Mouse (Mus musculus): ENCODE results near the gene 3110040M04Rik.

DNA sequence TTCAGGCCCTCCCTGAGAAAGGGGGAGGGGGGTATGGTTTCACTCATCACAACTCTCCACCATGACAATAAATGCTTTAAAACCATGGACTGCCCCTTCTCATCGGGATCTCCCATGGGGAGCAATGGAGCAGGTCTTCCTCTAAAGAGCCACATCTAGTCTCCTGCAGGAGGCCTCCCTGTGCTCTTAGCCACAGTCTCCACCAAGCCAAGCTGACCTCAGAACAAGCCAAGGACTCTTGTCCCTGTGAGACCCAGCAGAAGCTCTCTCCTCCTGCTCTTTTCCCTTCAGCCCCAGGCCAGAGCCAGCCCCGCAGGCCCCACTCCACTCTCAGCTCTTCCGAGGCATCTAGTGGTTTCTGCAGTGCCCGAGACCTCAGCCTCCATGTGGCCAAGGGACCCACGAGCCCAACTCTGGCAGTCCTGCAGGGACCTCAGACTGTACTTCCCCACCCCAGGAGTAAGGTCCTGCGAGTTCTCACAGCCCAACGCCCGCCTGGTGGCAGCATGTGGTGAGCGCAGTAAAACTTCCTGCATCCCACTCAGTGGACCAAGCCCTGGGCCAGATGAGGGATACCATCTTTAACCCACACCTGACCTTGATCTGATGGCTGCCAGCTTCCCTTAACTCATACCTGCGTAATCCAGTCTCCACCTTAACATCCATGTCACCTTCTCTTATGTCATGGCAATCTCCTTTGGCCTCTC is 18.8 kb downstream of the 3110040M04Rik start:
- TF ChIP-seq POLR2A (IDR thresholded peaks at IDR 0.05; ENCODE audit: borderline replicate concordance, low read depth, low read length) (no peak), CTCF (IDR thresholded peaks at IDR 0.05; ENCODE audit: low read depth, low read length) (no peak)

Data from bone marrow macrophage, adult 2 months (primary cell).